Mouse (Mus musculus) heart, adult 2 months (tissue): ENCODE measurements at regions not wholly inside any gene's neighbourhood (a gene's known extent, or its start where the extent isn't known, plus 50 kb on each side); places are given as distances from the start of the nearest gene placed in this dataset.
A peak's percentile ranks its signal among the peaks of the same experiment; 100 is the strongest.

Source experiments
- DNase-seq, 2 experiments: peaks; one replicate each; pipeline ENCODE4 v3.0.0; 2021
- H3K27ac ChIP-seq: fragments of 200-600 bp; 2 replicates; pipeline ENCODE4 v1.8.1; 2022
- H3K27me3 ChIP-seq: fragments of 200-500 bp; 2 replicates; pipeline ENCODE4 v1.6.1; 2012; ENCODE audit warnings: mild to moderate bottlenecking, low read length, inconsistent platforms, mixed read lengths; ENCODE audit not compliant: control insufficient read depth, insufficient read depth
- H3K36me3 ChIP-seq: fragments of 200-500 bp; 2 replicates; pipeline ENCODE4 v1.6.1; 2012; ENCODE audit warnings: low read length, inconsistent platforms; ENCODE audit not compliant: control insufficient read depth, insufficient read depth
- H3K4me1 ChIP-seq: fragments of 200-500 bp; 2 replicates; pipeline ENCODE4 v1.6.1; 2011; ENCODE audit warnings: low read length; ENCODE audit not compliant: control insufficient read depth, insufficient read depth
- H3K4me3 ChIP-seq: fragments of 200-600 bp; 2 replicates; pipeline ENCODE4 v1.8.1; 2022
- H3K79me2 ChIP-seq: fragments of 200-500 bp; replicated peaks from 2 replicates; pipeline ENCODE4 v1.6.1; 2012; ENCODE audit warnings: mild to moderate bottlenecking, inconsistent platforms, low read length, moderate library complexity, mixed read lengths; ENCODE audit not compliant: control insufficient read depth, insufficient read depth
- H3K9ac ChIP-seq: fragments of 200-500 bp; 2 replicates; pipeline ENCODE4 v1.6.1; 2012; ENCODE audit warnings: low read depth, mild to moderate bottlenecking, control low read depth, inconsistent platforms, low read length, mixed read lengths
- CTCF ChIP-seq: fragments of 200-600 bp; IDR thresholded peaks from 2 replicates; pipeline ENCODE4 v1.8.1; 2022; ENCODE audit warnings: antibody characterized with exemption, mild to moderate bottlenecking, moderate library complexity
- EP300 ChIP-seq: fragments of 200-500 bp; IDR thresholded peaks from 2 replicates; pipeline ENCODE4 v1.6.1; 2011; ENCODE audit warnings: low read depth, low read length, control low read depth; ENCODE audit not compliant: insufficient read depth
- POLR2A ChIP-seq: fragments of 200-500 bp; IDR thresholded peaks from 2 replicates; pipeline ENCODE4 v1.6.1; 2011; ENCODE audit warnings: mild to moderate bottlenecking, low read depth, low read length, control low read depth; ENCODE audit not compliant: insufficient read depth
- WGBS: fragments of 180-500 bp; shearing (Covaris S2); methylation state at CpG from one replicate; pipeline ENCODE4 v1.1.7; 2018; 5-methylcytosine and 5-hydroxymethylcytosine counted together
- intact Hi-C: fragments of 180-260 bp; cut with DNase I; formaldehyde crosslinking; loops from one replicate; pipeline ENCODE4 v1.15.1; 2025

- peak overlapping the region; percentile 19; the same call in 1 of the 2 replicates for H3K9ac ChIP-seq
- intact Hi-C loops: loop anchor here (5.0 kb wide), 3 partner anchors 63 to 123 kb away; no protein-coding TSS in a partner anchor
- TF ChIP-seq EP300: no peak
- TF ChIP-seq CTCF: no peak
- TF ChIP-seq POLR2A: no peak
- no peaks in the 10 kb centered on the region for H3K27me3 ChIP-seq
- peaks cover 15% of the 10 kb centered on the region for H3K4me1 ChIP-seq
- 5% methylated on average over 5 of the region's 5 CpGs for WGBS
- peak overlapping the region; percentile 63 for H3K27ac ChIP-seq
- H3K36me3 ChIP-seq: peaks cover 2% of the 10 kb centered on the region; the same call in 1 of the 2 replicates
- H3K79me2 ChIP-seq: no peaks in the 10 kb centered on the region
- peak; percentile 87 to 88 for DNase-seq
- peak overlapping the region; percentile 6; the same call in 1 of the 2 replicates for H3K4me3 ChIP-seq
Measured at GRCm38 (mm10) chr2:128310081-128310480, 184.2 kb downstream of the Bcl2l11 start.

GRCm38 (mm10) chr2:128312084-128312594 is 186.3 kb downstream of the Bcl2l11 start:
- Histone ChIP-seq H3K36me3 (peaks cover 2% of the 10 kb centered on the region; the same call in 1 of the 2 replicates), H3K79me2 (no peaks in the 10 kb centered on the region), H3K9ac (peak overlapping the region; percentile 30), H3K27me3 (no peaks in the 10 kb centered on the region), H3K27ac (peak overlapping the region; percentile 38), H3K4me3 (no peak overlapping the region), H3K4me1 (peaks cover 15% of the 10 kb centered on the region)
- intact Hi-C loops: loop anchor here (2.0 to 5.0 kb wide), 4 partner anchors 65 to 185 kb away; partner anchors contain the start of gene Bcl2l11
- 7% methylated on average over 14 of the region's 14 CpGs for WGBS
- DNase-seq: peak; percentile 77 to 87
- TF ChIP-seq POLR2A (no peak), CTCF (no peak), EP300 (0 out of 2 replicates have a peak, but pooled peaks have one; percentile 9)

- peak; percentile 57 to 72 for DNase-seq
- Histone ChIP-seq H3K27me3 (no peaks in the 10 kb centered on the region), H3K27ac (peak overlapping the region; percentile 34), H3K4me1 (peaks cover 15% of the 10 kb centered on the region), H3K36me3 (peaks cover 2% of the 10 kb centered on the region; the same call in 1 of the 2 replicates), H3K79me2 (no peaks in the 10 kb centered on the region), H3K4me3 (no peak overlapping the region), H3K9ac (peak overlapping the region; percentile 42; the same call in 1 of the 2 replicates)
- TF ChIP-seq POLR2A (peak; percentile 28; the same call in 1 of the 2 replicates), EP300 (0 out of 2 replicates have a peak, but pooled peaks have one; percentile 26), CTCF (no peak)
- 44% methylated on average over 12 of the region's 12 CpGs for WGBS
- intact Hi-C loops: loop anchor here (2.0 to 5.0 kb wide), 4 partner anchors 66 to 186 kb away; partner anchors contain the start of gene Bcl2l11
Measured at GRCm38 (mm10) chr2:128312659-128313581, 187.1 kb downstream of the Bcl2l11 start.

- peaks cover 18% of the 10 kb centered on the region for H3K4me1 ChIP-seq
- no peaks in the 10 kb centered on the region for H3K27me3 ChIP-seq
- no peak overlapping the region for H3K4me3 ChIP-seq
- intact Hi-C loops: loop anchor here (2.0 to 5.0 kb wide), 4 partner anchors 66 to 187 kb away; partner anchors contain the start of gene Bcl2l11
- DNase-seq: no peak
- H3K79me2 ChIP-seq: no peaks in the 10 kb centered on the region
- H3K27ac ChIP-seq: peak overlapping the region; percentile 34; the same call in 1 of the 2 replicates
- WGBS: 36% methylated on average over 2 of the region's 2 CpGs
- peaks cover 2% of the 10 kb centered on the region; the same call in 1 of the 2 replicates for H3K36me3 ChIP-seq
- no peak overlapping the region for H3K9ac ChIP-seq
- TF ChIP-seq CTCF: no peak
- no peak for TF ChIP-seq EP300
- TF ChIP-seq POLR2A: no peak
Measured at GRCm38 (mm10) chr2:128313582-128313918, 187.7 kb downstream of the Bcl2l11 start.

GRCm38 (mm10) chr2:128313948-128314347 is 188.1 kb downstream of the Bcl2l11 start:
- Histone ChIP-seq H3K27ac (no peak overlapping the region), H3K27me3 (no peaks in the 10 kb centered on the region), H3K4me1 (peaks cover 19% of the 10 kb centered on the region), H3K9ac (no peak overlapping the region), H3K4me3 (no peak overlapping the region), H3K36me3 (peaks cover 2% of the 10 kb centered on the region; the same call in 1 of the 2 replicates), H3K79me2 (no peaks in the 10 kb centered on the region)
- DNase-seq: no peak
- intact Hi-C loops: loop anchor here (2.0 to 5.0 kb wide), 4 partner anchors 67 to 187 kb away; partner anchors contain the start of gene Bcl2l11
- TF ChIP-seq EP300 (no peak), CTCF (no peak), POLR2A (no peak)
- WGBS: 80% methylated on average over 1 of the region's 1 CpGs
